Mouse (Mus musculus): ENCODE results near the gene Ogfod2. TPM values are rescaled to one million over a fixed set of nuclear protein-coding genes. Genes with fewer than 3 reads are reported as not detected.

Gene Ogfod2
- total and polyA plus RNA-seq, 3 experiments, result 14.6 to 25.5 (median 16.4) TPM

DNA sequence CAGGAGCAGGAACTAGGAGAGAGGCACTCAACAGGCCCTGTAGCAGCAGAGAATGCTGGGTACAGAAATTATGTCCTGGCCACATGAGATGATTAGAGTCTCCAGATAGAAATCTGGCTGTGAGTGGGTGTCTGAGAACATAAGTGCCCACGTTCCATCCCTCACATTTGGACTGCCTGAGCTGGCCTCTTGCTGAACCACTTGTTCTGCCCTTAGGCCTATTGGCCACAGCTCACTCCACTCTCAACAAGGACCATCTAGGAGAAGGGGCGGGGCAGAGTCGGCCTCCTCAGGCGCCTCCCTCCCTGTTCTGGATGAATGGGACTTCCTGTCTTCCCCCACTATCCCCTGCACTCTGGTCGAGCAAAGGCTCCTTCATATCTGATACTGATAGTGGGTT is 36.9 kb downstream of the Ogfod2 start:
- peaks cover 2% of the 10 kb centered on the region; the same call in 1 of the 2 replicates for H3K79me2 ChIP-seq (replicated peaks; ENCODE audit: control insufficient read depth, insufficient read depth, low read length)
- intact Hi-C loops (cut with DNase I), result no loop called here
- H3K4me1 ChIP-seq (ENCODE audit: control insufficient read depth, insufficient read depth, low read length), result no peaks in the 10 kb centered on the region; the same call in 1 of the 2 replicates
- no peak overlapping the region for H3K4me3 ChIP-seq
- H3K36me3 ChIP-seq (ENCODE audit: control insufficient read depth, insufficient read depth, low read length), result no peaks in the 10 kb centered on the region
- H3K27me3 ChIP-seq (ENCODE audit: control insufficient read depth, insufficient read depth, low read length), result no peaks in the 10 kb centered on the region
- H3K27ac ChIP-seq, result no peak overlapping the region
- H3K9ac ChIP-seq (ENCODE audit: low read depth, low read length), result no peak overlapping the region
- DNase-seq, result no peak
- 40% methylated on average over 5 of the region's 5 CpGs for WGBS
- TF ChIP-seq CTCF (IDR thresholded peaks at IDR 0.05) (no peak), EP300 (IDR thresholded peaks at IDR 0.05; ENCODE audit: insufficient read depth, low read depth, low read length) (no peak), POLR2A (IDR thresholded peaks at IDR 0.05; ENCODE audit: insufficient read depth, low read depth, low read length) (no peak)

DNA sequence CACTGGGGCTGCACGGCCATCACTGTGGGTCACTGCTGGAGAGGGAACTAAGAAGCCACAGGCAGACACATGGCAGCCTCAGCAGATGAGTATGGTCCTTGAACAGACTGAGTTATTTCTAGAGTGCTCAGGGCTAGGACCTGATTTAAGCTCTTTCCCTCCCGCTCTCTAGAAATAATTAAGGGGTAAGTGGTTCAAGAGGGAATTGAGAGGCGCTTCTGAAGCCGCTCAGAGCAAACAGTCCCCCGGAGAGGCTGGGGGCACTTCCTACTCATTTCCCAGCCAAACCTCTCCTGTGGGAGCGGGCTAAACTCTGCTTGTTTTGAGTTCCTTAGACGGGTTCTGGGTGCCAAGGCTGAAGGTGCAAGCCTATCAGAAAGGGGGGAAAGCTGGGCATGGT is 38.8 kb downstream of the Ogfod2 start:
- no peaks in the 10 kb centered on the region; the same call in 1 of the 2 replicates for H3K4me1 ChIP-seq (ENCODE audit: control insufficient read depth, insufficient read depth, low read length)
- no peak for TF ChIP-seq CTCF (IDR thresholded peaks at IDR 0.05)
- no peak for TF ChIP-seq EP300 (IDR thresholded peaks at IDR 0.05; ENCODE audit: insufficient read depth, low read depth, low read length)
- TF ChIP-seq POLR2A (IDR thresholded peaks at IDR 0.05; ENCODE audit: insufficient read depth, low read depth, low read length), result no peak
- no peaks in the 10 kb centered on the region for H3K36me3 ChIP-seq (ENCODE audit: control insufficient read depth, insufficient read depth, low read length)
- 86% methylated on average over 7 of the region's 7 CpGs for WGBS
- H3K9ac ChIP-seq (ENCODE audit: low read depth, low read length), result no peak overlapping the region
- intact Hi-C loops (cut with DNase I), result no loop called here
- H3K27me3 ChIP-seq (ENCODE audit: control insufficient read depth, insufficient read depth, low read length), result no peaks in the 10 kb centered on the region
- H3K4me3 ChIP-seq, result no peak overlapping the region
- H3K27ac ChIP-seq, result no peak overlapping the region
- no peak for DNase-seq
- peaks cover 2% of the 10 kb centered on the region; the same call in 1 of the 2 replicates for H3K79me2 ChIP-seq (replicated peaks; ENCODE audit: control insufficient read depth, insufficient read depth, low read length)

DNA sequence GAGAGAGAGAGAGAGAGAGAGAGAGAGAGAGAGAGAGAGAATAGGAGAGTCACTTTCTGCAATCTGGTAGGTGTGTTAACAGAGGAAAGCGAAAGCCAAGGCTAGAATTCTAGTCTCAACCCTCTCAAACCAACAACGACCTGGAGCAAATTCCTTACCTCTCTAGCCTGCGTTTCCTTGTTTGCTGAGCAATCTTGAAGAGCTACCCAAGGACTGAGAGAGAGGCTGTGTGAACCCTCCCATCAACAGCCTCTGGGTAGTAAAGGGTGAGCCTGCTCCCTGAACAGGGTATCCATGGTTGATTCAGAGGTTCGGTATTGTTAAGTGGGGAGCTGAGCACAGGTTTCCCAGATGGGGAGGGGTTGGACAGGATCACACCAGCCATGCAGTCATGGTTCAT is 40.6 kb downstream of the Ogfod2 start:
- Histone ChIP-seq H3K4me1 (ENCODE audit: control insufficient read depth, insufficient read depth, low read length) (no peaks in the 10 kb centered on the region), H3K27me3 (ENCODE audit: control insufficient read depth, insufficient read depth, low read length) (no peaks in the 10 kb centered on the region), H3K27ac (no peak overlapping the region), H3K36me3 (ENCODE audit: control insufficient read depth, insufficient read depth, low read length) (no peaks in the 10 kb centered on the region), H3K79me2 (replicated peaks; ENCODE audit: control insufficient read depth, insufficient read depth, low read length) (peaks cover 2% of the 10 kb centered on the region; the same call in 1 of the 2 replicates), H3K9ac (ENCODE audit: low read depth, low read length) (no peak overlapping the region), H3K4me3 (no peak overlapping the region)
- TF ChIP-seq EP300 (IDR thresholded peaks at IDR 0.05; ENCODE audit: insufficient read depth, low read depth, low read length) (no peak), POLR2A (IDR thresholded peaks at IDR 0.05; ENCODE audit: insufficient read depth, low read depth, low read length) (no peak)
- no peak for DNase-seq
- WGBS, result 88% methylated on average over 4 of the region's 4 CpGs
- intact Hi-C loops (cut with DNase I), result no loop called here

DNA sequence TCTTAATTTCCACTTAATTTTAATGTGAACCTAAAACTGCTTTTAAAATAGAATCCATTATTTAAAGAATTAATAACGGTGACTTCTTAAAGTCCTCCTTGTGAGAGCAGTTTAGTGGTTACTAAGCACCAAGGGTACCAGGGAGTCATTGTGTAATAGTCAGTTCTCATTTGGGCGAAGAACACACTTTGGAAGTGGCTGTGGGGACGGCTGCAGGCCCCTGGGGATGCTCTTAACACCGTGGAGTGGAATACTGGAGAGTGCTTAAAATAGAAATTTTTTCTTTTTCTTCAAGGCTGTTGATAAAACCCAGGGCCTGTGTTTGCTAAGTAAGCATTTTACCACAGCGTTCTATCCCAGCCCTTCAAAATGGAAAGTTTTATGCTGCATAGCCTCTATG is 43.8 kb downstream of the Ogfod2 start:
- Histone ChIP-seq H3K36me3 (ENCODE audit: control insufficient read depth, insufficient read depth, low read length) (no peaks in the 10 kb centered on the region), H3K79me2 (replicated peaks; ENCODE audit: control insufficient read depth, insufficient read depth, low read length) (peaks cover 2% of the 10 kb centered on the region; the same call in 1 of the 2 replicates), H3K4me3 (no peak overlapping the region), H3K27me3 (ENCODE audit: control insufficient read depth, insufficient read depth, low read length) (no peaks in the 10 kb centered on the region), H3K4me1 (ENCODE audit: control insufficient read depth, insufficient read depth, low read length) (peaks cover 3% of the 10 kb centered on the region), H3K27ac (no peak overlapping the region), H3K9ac (ENCODE audit: low read depth, low read length) (no peak overlapping the region)
- intact Hi-C loops (cut with DNase I), result no loop called here
- DNase-seq, result no peak
- no peak for TF ChIP-seq POLR2A (IDR thresholded peaks at IDR 0.05; ENCODE audit: insufficient read depth, low read depth, low read length)
- TF ChIP-seq EP300 (IDR thresholded peaks at IDR 0.05; ENCODE audit: insufficient read depth, low read depth, low read length), result no peak
- TF ChIP-seq CTCF (IDR thresholded peaks at IDR 0.05), result no peak
- 52% methylated on average over 5 of the region's 5 CpGs for WGBS

DNA sequence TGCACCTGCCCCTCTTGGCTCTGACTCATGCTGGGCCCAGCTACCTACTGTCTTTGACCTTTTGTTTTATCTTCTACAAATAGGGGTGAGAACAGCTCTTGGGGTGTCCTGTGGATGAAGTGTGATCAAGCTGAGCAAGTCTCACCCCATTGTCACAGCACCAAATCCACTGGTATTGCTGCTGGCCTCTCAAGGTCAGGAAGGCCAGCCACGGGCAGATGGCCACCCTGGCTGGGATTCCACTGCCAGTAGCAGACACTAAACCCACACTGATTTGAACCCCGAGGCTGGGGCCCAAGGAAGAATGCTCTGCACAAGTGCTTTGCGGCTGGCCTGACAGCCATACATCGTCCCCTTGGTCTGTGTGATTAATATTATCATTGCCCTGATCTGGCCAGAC is 46.2 kb downstream of the Ogfod2 start:
- no peak overlapping the region; the same call in 1 of the 2 replicates for H3K27ac ChIP-seq
- TF ChIP-seq CTCF (IDR thresholded peaks at IDR 0.05) (no peak), POLR2A (IDR thresholded peaks at IDR 0.05; ENCODE audit: insufficient read depth, low read depth, low read length) (no peak), EP300 (IDR thresholded peaks at IDR 0.05; ENCODE audit: insufficient read depth, low read depth, low read length) (no peak)
- no peak overlapping the region for H3K9ac ChIP-seq (ENCODE audit: low read depth, low read length)
- H3K36me3 ChIP-seq (ENCODE audit: control insufficient read depth, insufficient read depth, low read length), result no peaks in the 10 kb centered on the region
- peaks cover 7% of the 10 kb centered on the region for H3K4me1 ChIP-seq (ENCODE audit: control insufficient read depth, insufficient read depth, low read length)
- peaks cover 3% of the 10 kb centered on the region; the same call in 1 of the 2 replicates for H3K79me2 ChIP-seq (replicated peaks; ENCODE audit: control insufficient read depth, insufficient read depth, low read length)
- DNase-seq, result no peak
- no peak overlapping the region for H3K4me3 ChIP-seq
- intact Hi-C loops (cut with DNase I), result no loop called here
- 46% methylated on average over 4 of the region's 4 CpGs for WGBS
- no peaks in the 10 kb centered on the region for H3K27me3 ChIP-seq (ENCODE audit: control insufficient read depth, insufficient read depth, low read length)

DNA sequence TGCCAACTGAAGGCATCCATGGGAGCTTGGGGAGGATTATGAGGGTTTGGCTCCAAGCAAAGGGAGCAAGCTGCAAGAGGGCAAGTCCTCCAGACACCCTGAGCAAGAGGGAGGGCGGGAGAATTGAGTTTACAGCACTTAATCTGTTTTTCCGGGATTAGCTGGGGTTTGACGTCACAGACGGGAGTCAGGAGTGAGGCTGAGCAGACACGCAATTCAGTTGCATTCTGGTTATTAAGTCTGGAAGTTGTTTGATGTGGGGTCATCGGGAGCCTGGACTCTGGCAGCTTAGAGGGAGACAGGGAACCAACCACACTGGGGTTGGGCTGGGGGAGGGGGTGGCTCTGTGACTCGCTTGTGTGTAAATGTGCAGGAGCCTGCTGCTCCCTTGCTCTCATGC is 47.4 kb downstream of the Ogfod2 start:
- 65% methylated on average over 7 of the region's 7 CpGs for WGBS
- H3K36me3 ChIP-seq (ENCODE audit: control insufficient read depth, insufficient read depth, low read length), result no peaks in the 10 kb centered on the region
- peaks cover 1% of the 10 kb centered on the region; the same call in 1 of the 2 replicates for H3K79me2 ChIP-seq (replicated peaks; ENCODE audit: control insufficient read depth, insufficient read depth, low read length)
- no peaks in the 10 kb centered on the region for H3K27me3 ChIP-seq (ENCODE audit: control insufficient read depth, insufficient read depth, low read length)
- no peak for TF ChIP-seq POLR2A (IDR thresholded peaks at IDR 0.05; ENCODE audit: insufficient read depth, low read depth, low read length)
- no peak for TF ChIP-seq CTCF (IDR thresholded peaks at IDR 0.05)
- no peak for TF ChIP-seq EP300 (IDR thresholded peaks at IDR 0.05; ENCODE audit: insufficient read depth, low read depth, low read length)
- H3K27ac ChIP-seq, result no peak overlapping the region; the same call in 1 of the 2 replicates
- intact Hi-C loops (cut with DNase I), result no loop called here
- H3K4me1 ChIP-seq (ENCODE audit: control insufficient read depth, insufficient read depth, low read length), result peaks cover 7% of the 10 kb centered on the region
- no peak overlapping the region for H3K4me3 ChIP-seq
- no peak overlapping the region for H3K9ac ChIP-seq (ENCODE audit: low read depth, low read length)
- no peak for DNase-seq

Data from heart, adult 2 months (tissue).